Mouse (Mus musculus): ENCODE measurements around the gene Rad51ap2.

The Rad51ap2 gene

DNA sequence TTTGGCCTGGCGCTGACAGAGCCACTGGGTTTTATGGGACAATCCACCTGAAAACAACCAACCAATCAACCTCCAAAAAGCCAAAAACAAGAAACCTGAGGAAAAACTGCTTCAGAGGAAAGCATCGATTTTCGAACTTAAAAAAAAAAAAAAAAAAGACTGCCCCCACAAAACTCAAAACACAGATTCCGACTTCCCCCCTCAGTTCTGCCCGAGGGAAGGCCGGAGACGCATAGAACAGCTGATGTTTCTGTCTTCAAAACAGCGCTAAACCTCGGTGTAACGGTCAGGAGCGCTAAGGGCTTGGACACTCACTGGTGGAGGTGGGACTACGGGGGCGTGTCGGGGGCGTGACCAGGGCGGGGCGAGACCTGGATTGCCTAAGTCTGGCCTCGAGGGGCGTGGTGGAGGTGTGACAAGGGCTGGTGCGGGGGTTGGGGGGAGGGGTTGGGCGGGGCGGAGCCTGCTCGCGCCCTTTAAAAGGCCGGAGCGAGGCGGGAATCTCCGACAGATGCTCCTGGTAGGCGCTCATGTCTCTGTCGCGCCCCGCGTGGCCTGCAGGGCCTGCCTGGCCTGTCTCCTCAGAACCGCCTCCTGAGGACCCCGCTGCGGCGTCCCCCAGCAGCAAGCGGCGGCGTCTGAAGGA is at the start of gene Rad51ap2:
TSS of gene Rad51ap2 (plus strand) at position 531 of the 646 bp plus-strand sequence.
- in situ Hi-C loops (cut with MboI, MseI) = no loop called here

DNA sequence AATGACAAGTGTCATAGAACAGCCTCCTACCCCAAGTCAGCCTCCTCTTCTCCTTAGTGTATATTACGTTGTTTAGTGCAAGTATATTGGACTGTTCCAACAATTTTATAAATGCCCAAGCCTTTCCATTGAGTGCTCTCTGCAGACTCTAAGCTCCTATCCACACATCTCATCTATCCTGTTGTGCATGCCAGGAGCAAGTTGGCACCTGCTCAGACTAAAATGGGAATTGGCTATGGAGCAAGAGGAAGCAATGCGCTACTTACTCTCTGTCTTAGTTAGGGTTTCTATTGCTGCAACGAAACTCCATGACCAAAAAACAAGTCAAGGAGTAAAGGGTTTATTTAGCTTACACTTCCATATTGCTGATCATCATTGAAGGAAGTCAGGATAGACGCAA is 48.2 kb upstream of the Rad51ap2 start:
- in situ Hi-C loops (cut with MboI, MseI) = no loop called here

DNA sequence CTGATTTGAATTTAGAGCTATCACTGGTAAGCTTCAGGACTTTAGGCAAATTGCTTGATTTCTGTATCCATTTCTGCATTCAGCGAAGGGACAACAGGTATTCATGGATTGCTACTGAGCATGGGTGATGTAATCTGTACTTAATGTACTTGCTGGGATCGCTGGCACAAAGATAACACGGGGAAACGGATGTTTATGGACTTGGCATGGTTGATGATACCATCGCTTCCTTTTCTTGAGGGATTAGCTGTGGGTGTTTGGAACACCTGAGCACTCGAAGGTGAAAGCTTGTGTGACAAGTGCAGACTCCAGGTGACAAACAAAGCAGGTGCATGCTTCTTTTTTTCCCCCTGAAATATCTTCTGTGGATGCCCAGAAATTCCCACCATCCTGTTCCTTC is 37.8 kb upstream of the Rad51ap2 start:
- in situ Hi-C loops (cut with MboI, MseI) = no loop called here

DNA sequence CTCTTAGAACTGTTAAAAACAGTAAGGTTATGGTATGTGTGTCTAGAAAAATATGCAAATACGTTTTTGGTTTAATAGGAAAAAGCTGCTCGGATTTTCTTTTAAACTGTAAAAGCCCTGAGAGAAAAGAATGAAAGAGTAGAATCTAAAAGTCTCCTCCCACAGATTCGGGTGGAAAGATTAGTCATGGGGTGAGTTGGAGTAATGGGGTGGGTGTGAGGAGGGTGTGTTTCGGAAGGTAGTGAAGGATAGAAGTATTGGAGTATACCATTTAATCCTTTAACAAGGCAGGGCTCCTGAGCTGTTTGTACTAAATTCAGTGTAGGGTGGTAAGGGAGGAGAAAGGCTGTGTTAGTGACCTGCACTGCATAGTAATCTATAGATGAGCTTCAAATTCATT is 28.5 kb upstream of the Rad51ap2 start:
- in situ Hi-C loops (cut with MboI, MseI) = no loop called here

DNA sequence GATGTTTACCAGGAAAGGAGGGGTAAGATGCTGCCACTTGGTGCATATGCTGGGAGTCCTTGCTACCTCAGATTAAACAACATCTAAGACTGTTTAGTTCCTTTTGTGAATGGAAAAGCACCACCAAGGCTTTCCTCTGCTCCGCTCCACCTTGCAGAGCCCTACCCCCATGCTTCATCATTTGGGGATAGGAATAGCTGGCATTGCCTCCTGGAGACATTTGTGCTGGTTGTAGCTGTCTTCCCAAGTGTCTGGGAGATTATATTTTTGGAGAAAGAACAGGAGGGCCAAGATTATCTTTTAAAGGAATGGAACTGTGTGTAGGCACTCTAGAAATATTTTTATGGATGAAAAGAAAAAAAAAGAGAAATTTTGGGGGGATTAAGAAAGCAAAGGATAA is 22.8 kb upstream of the Rad51ap2 start:
- in situ Hi-C loops (cut with MboI, MseI) = no loop called here

DNA sequence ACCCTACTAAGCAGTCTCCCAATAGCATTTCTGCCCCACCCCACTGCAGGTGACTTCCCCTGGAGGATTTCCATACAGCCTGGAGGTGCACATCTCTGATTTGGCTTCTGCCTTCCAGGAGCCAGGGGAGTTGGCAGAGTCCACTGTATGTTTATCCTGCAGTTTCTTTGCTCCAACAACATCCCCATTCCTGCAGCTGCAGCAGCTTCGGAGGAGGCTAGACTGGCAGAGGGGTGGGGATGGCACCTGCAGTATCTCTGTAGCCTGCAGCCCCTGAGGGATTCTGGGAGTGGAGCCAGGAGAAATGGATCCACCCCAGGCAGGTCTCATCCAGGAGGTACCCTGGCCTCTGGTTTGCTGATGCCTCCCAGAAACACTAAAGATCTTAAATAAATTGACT is 22.2 kb upstream of the Rad51ap2 start:
- in situ Hi-C loops (cut with MboI, MseI) = no loop called here

DNA sequence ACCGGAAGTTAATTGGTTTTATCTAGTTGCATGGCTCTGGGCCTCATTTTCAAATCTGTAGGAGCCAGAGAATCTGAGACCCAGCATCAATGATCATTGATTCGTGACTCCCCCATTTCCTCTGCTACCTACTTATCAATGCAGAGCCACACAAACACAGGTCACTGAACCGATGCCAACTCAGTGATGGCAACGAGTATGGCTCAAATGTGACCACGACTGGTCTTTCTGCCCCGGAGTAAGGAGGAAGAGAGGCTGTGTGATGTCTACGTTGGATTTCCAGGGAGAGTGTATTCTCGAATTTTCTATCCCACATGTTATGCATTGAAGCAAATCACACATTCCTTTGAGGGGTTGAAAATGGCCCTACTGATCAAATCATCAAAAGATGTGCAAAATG is 21.4 kb upstream of the Rad51ap2 start:
- in situ Hi-C loops (cut with MboI, MseI) = no loop called here

DNA sequence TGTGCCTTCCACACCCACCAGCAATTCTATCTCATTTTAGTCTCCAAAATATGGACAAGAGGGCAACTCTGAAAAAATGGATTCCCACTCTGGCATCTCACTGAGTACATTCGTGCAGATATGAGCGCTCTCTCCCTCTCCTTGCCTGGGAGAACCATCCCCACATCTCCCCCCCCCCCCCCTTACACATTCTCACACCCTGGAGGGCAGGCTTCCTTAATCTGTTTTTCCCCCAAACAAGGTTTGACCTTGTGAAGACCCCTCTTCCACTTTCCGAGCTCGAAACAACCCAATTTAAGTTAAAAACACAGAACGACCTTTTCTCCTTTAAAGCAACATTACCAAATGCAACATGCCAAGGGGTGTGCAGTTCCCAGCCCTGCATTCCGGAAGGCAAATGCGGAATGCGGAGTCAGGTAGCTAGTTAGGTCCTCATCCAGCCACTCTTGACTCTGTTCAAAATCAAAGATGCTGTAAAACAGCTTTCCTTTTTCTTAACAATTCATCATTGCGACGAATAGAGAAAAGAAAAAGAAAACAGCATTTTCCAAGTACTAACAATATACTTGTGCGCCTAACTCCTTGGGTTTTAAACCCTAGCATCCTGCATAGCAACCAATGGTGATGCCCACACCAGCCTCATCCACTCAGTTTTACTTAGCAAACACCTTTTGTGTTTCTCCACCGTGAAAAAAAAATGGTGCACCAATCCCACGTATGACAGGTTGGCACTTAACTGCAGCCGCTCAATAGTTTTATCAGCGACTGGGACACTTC is 20.4 kb upstream of the Rad51ap2 start:
- in situ Hi-C loops (cut with MboI, MseI) = no loop called here

DNA sequence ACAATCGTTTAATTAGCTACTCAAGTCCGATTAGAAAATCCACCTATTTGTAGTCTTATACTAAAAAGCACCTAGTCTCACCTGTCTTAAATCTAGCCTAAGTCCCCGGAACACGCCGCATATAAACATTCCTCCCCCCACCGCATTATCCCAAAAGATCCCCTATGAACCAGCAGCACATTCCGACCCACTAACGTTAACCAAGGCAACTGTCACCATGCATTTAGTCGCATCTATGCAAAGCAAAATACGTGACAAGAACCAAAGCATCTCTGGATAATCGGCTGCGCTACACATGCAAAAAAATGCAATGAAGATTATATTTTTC is 19.9 kb upstream of the Rad51ap2 start:
- in situ Hi-C loops (cut with MboI, MseI) = no loop called here

DNA sequence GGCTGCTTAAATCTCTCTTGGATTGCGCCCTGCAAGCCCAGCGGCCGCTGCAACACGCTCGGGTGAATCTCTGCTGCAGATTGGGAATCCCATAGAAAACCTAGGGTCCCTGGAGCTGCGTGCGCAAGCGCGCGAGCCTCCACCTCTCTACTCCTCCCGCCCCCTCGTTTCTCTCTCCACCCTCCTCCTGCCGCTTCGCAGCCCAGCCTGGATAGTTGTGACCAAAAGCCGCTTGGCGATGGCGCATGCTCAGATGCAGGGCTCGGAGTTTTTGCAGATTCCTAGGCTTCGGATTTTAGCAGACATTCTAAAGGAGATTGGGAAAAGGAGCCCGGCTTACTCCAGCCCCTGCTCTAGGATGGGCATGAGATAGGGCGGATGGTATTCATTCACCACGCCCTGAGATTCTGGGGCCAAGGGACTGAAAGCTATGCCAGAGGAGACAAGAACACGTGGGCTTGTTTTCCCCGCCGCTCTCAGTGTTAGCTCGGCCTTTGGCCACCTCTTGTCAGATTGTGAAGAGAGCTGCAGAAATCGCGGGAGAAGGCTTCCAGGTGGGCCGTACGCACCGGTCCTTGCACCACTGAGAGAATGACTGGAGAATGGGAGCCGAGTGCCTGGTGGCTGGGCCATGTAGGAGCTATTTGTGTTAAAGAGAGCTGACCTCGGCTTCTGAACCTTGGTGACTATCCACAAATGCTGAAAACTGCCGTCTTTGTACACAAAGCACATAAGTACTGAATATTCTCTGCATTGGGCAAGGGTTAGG is 19.2 kb upstream of the Rad51ap2 start, which contains the start of gene Vsnl1:
TSS of gene Vsnl1 (minus strand) at position 117 of the 769 bp plus-strand sequence.
- in situ Hi-C loops (cut with MboI, MseI) = no loop called here

DNA sequence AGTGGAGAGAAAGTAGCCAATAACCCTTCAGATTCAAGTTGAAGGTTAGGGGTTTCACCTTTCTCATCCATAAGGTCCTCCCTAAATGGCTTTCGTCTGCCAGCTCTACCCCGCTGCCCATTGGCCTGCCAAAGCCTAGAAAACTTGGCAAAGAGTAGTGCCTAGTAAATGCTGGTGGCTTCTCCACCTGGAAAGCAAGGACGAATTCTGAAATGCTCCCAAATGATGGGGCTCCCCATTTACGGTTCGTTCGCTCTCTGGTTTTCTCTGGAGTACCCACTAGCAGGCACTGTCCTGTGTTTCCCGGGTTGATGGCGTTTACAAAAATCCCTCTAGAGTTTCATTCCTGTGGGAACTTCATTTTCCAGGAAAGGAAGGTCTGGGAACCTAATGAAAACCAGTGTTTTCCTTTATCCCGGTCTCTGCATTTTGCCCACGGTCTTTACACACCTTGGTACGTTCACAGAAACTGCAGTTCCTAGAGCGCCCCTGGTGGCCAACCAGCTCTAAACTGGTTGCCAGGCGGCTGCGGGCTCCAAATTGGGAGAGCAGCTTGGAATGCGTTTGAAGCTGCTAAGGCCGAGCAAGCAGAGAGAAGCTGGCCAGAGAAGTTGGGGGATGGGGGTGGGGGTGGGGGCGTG is 18.5 kb upstream of the Rad51ap2 start:
- in situ Hi-C loops (cut with MboI, MseI) = no loop called here

DNA sequence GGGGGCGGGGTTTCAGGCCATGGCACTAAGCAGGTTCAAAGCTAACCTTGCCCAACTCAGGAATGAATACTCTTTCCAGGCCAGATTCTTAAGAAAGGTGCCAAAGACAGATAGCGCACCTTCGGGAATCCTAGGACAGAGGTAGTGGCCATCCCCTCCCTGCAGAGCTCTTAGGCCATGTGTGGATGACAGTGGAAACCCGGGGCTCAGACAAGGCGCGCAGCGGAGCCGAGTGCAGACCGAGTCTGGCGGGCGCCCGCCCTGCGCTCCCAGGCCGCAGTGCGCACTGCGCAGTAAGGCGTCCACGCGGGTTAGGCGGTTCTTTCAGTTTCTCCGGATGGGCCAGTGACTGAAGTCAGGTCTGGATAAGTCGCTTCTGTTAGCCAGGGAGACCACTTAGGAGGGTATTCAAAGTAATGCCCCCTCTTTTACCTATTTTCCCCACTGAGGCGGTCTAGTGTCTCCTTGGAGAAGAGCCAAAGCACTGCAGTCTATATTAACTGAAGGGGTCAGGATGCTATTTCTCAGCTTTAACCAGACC is 17.9 kb upstream of the Rad51ap2 start:
- in situ Hi-C loops (cut with MboI, MseI) = no loop called here

DNA sequence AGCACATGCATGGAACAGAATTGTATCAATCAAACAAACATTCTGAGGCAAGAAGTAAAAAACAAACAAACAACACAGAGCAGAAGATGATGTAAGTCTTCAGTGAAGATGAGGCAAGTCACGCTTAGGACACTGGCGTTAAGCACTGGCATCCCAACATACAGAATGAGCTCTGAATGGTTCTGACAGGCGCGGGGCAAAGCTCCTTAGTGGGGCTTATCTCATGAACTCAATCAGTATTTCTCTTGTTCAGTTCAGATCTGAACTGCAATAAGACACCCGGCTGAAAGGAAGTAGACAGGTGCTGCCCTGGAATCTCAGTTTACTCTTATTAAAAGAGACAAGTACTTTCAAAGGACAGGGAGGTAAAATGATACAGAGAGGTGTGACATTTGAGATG is 1.7 kb upstream of the Rad51ap2 start:
- in situ Hi-C loops (cut with MboI, MseI) = no loop called here

DNA sequence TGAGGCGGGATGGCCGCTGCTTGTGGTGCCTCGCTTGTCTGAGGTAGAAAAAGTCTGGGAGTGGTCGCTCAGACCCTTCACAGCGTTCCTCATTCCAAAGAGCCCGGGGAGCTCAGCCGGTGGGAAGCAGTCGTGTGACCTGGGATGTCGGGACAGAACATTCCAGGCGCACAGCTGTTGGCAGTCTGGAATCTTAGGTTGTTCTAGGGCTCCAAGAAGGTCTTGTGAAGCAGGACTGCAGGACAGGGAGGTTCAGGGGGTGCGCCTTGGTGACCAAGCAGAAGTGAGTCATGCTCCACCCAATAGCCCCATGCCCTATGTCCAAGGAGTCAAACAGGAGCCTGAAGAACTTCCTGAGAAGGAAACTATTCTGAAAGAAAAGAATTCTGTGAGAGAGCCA is 334 bp downstream of the Rad51ap2 start:
- in situ Hi-C loops (cut with MboI, MseI) = no loop called here

DNA sequence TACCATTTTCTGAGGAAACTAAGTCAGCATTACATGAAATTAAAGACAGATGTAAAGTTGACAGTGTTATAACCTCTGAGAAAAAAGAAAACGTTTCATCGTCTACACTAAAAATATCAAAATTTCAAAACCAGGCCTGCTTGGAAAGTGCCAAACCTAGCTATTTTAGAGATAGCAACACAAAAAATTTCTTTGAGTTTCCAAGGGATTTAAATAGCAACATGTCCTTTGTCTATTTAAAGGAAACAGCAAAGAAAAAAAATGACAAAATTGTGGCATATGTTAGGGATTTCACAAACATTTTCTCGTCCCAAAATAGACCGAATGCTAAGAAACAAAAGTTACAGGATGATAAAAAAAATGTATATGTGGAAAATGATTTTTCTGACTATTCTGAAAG is 753 bp downstream of the Rad51ap2 start:
- in situ Hi-C loops (cut with MboI, MseI) = no loop called here
